Mouse (Mus musculus) spleen, adult 2 months (tissue): ENCODE measurements around the gene Cds2. TPM values are rescaled to one million over a fixed set of nuclear protein-coding genes. Genes with fewer than 3 reads are reported as not detected.

ENCODE experiments used
- DNase-seq, 2 experiments: peaks; one replicate each; pipeline versions ENCODE4 v3.0.0 to v3.0.0-alpha.2; 2012 to 2021; ENCODE audit warnings: low spot score in 2 of 2, low read depth in 1 of 2
- H3K27ac ChIP-seq: fragments of 200-500 bp; 2 replicates; pipeline ENCODE4 v1.5.1; 2012; ENCODE audit warnings: low read length, inconsistent platforms; ENCODE audit not compliant: insufficient read depth
- H3K27me3 ChIP-seq: fragments of 200-500 bp; 2 replicates; pipeline ENCODE4 v1.6.1; 2012; ENCODE audit warnings: mild to moderate bottlenecking, moderate library complexity, low read length, inconsistent platforms; ENCODE audit not compliant: control insufficient read depth, insufficient read depth
- H3K36me3 ChIP-seq: fragments of 200-500 bp; 2 replicates; pipeline ENCODE4 v1.6.1; 2012; ENCODE audit warnings: mild to moderate bottlenecking, low read length, inconsistent platforms; ENCODE audit not compliant: control insufficient read depth, insufficient read depth
- H3K4me1 ChIP-seq: fragments of 200-500 bp; 2 replicates; pipeline ENCODE4 v1.6.1; 2011; ENCODE audit warnings: inconsistent platforms; ENCODE audit not compliant: control insufficient read depth, insufficient read depth, insufficient read length
- H3K4me3 ChIP-seq: fragments of 200-500 bp; 2 replicates; pipeline ENCODE4 v1.5.1; 2011; ENCODE audit warnings: mild to moderate bottlenecking, inconsistent platforms; ENCODE audit not compliant: insufficient read depth, insufficient read length; ENCODE audit errors: extremely low read depth
- CTCF ChIP-seq: fragments of 200-500 bp; IDR thresholded peaks from 2 replicates; pipeline ENCODE4 v1.5.1; 2011; ENCODE audit warnings: mild to moderate bottlenecking, inconsistent platforms; ENCODE audit not compliant: insufficient read depth, insufficient read length, insufficient replicate concordance; ENCODE audit errors: extremely low read depth
- POLR2A ChIP-seq: fragments of 200-500 bp; IDR thresholded peaks from 2 replicates; pipeline ENCODE4 v1.6.1; 2011; ENCODE audit warnings: low read depth, low read length, inconsistent platforms
- WGBS: fragments of 180-500 bp; shearing (Covaris S2); methylation state at CpG from one replicate; pipeline ENCODE4 v1.1.7; 2018; 5-methylcytosine and 5-hydroxymethylcytosine counted together
- polyA plus RNA-seq: library from polyadenylated mRNA; depleted of rRNA; stranded (reverse); fragments of >200 nt; gene quantifications from 2 replicates; pipeline ENCODE4 v1.2.3, GENCODE M21; 2012

The Cds2 gene
- polyA plus RNA-seq, 1 experiment = 34.8 TPM

DNA sequence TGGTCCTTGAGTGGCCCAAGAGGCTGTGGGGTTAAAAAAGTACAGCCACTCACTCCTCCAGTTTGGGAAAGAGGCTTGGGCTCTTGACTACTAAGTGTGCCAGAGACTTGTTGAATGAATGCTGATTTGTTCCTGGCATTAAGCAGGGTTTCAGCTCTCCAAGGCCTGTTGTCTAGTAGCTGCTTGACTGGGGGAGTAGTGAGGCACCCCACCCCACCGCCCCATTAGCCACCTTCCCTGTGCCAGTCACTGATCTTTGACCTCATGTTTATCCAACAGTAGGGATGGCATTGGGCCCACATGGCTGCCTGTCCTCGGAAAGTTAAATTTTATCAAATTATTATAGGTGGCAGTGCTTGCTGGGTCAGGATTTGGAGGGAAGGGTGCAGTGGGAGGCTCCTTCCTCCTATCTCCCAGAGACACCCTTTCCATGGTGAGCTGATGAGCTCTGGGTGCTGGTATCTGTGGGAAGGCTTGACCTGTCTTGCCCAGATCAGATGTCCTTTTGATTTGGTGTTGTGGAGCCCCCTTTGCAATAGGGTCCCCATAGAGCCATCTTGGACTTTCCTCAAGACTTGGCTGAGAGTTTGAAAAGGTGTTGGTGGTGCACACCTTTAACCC lies 7.5 kb downstream of the Cds2 start:
- Histone ChIP-seq H3K27me3 (no peaks in the 10 kb centered on the region), H3K4me3 (no peak overlapping the region), H3K27ac (no peak overlapping the region), H3K4me1 (peaks cover 11% of the 10 kb centered on the region; the same call in 1 of the 2 replicates), H3K36me3 (no peaks in the 10 kb centered on the region)
- DNase-seq = no peak
- 86% methylated on average over 2 of the region's 2 CpGs for WGBS
- TF ChIP-seq POLR2A = no peak
- TF ChIP-seq CTCF = no peak

DNA sequence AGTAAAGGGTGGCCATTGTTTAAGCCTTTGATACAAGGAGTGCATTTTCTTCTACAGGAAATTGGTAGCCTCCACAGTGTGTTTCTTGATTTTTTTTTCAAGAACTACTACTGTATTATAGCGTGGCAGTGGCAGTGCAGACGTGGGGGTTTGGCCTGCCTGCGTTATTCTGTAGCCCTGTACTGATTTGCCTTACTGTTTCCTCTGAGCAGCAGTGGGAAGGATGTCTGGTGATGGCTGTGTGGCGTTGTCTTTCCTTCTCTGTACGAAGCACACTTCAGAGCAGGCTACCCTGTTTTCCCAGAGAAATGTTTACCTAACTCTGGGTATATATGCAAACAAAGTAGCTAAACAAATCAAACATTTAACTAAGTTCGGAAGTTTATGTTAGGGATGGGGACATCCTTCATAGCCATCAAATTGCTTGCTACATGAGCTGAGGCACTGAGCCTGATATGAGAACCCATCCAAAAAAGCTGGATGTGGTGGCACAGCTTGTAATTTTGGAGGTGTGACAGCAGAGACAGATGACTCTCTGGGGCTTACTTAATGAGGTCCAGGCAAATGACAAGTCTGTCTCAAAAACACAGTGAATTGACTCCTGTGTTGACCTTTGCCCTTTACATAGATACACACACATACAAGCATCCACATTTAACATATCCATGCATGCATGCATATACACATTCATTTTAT lies 9.9 kb downstream of the Cds2 start:
- no peak for DNase-seq
- Histone ChIP-seq H3K27ac (no peak overlapping the region), H3K4me1 (peaks cover 8% of the 10 kb centered on the region; the same call in 1 of the 2 replicates), H3K4me3 (no peak overlapping the region), H3K27me3 (no peaks in the 10 kb centered on the region), H3K36me3 (no peaks in the 10 kb centered on the region)
- no peak for TF ChIP-seq CTCF
- TF ChIP-seq POLR2A = no peak
- 57% methylated on average over 6 of the region's 6 CpGs for WGBS

DNA sequence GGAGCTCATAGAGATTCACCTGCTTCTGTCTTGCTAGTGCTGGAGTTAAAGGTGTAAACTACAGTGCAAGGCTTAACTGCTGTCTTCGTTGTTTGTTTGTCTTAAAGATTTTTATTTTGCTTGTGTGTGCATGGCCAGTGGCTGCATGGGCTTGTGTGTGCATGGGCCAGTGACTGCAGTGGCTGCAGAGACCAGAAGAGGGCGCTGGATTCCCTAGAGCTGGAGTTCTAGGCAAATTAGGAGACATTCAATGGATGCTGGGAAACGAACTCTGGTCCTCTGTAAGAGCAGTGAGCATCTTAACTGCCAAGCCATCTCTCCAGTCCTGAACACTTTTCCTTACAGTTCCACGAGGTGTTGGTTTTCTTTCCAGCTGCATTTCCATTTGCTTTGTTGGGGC lies 12.6 kb downstream of the Cds2 start:
- 82% methylated on average over 4 of the region's 4 CpGs for WGBS
- H3K36me3 ChIP-seq = no peaks in the 10 kb centered on the region
- H3K27me3 ChIP-seq = no peaks in the 10 kb centered on the region
- DNase-seq = no peak
- no peak overlapping the region for H3K27ac ChIP-seq
- H3K4me3 ChIP-seq = no peak overlapping the region
- peaks cover 12% of the 10 kb centered on the region; the same call in 1 of the 2 replicates for H3K4me1 ChIP-seq
- TF ChIP-seq CTCF (no peak), POLR2A (no peak)

DNA sequence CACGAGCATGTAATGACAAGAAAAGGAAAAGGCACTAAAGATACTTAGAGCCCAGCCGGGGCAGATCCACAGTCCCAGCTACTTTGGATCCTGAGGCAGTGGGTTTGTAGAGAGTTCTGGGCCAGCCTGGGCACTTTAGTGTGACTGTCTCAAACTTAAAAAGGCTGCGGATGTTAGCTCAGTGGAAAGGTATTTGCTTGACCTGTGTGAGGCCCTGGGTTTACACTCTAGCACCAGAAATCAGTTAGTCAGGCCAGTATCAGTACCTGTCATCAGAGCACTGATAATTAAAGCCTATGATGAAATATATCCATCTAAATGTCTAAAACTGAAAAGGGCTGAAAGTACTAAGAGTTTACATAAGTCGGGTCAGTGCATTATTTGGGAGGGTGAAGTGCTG lies 13.3 kb downstream of the Cds2 start:
- WGBS = 70% methylated on average over 4 of the region's 4 CpGs
- peaks cover 2% of the 10 kb centered on the region; the same call in 1 of the 2 replicates for H3K36me3 ChIP-seq
- no peak for DNase-seq
- H3K27me3 ChIP-seq = no peaks in the 10 kb centered on the region
- no peak overlapping the region for H3K27ac ChIP-seq
- TF ChIP-seq CTCF (no peak), POLR2A (no peak)
- H3K4me1 ChIP-seq = peaks cover 12% of the 10 kb centered on the region; the same call in 1 of the 2 replicates
- no peak overlapping the region for H3K4me3 ChIP-seq

DNA sequence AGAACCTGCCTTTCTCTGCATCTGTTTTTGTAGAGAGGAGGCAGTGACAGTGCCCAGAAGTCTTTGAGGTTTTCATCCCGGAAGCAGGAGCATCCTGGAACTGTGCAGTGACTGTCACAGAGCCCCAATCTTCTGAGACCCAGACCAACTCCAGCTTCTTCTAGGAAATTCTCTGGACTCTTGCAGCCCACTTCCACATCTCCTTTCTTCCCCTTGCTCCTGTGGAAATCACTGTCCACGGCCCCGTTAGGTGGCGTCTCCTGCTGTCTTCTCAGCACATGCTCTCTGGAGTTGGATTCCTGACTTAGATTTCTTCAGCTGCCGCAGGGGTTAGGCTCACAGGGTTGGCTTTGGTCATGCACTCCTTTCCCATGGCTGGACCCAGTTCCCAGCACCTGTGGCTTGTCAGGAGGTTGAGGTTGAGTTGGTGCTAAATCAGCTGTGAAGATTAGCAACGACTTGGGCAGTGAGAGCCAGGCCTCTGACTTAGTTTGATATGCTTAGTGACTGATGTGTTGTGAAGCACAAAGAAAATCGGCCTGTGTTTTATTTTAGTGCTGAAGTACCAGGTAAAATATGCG lies 15.4 kb downstream of the Cds2 start:
- Histone ChIP-seq H3K4me3 (no peak overlapping the region), H3K4me1 (peaks cover 23% of the 10 kb centered on the region; the same call in 1 of the 2 replicates), H3K36me3 (peaks cover 2% of the 10 kb centered on the region; the same call in 1 of the 2 replicates), H3K27me3 (no peaks in the 10 kb centered on the region), H3K27ac (no peak overlapping the region)
- TF ChIP-seq CTCF (no peak), POLR2A (no peak)
- WGBS = 55% methylated on average over 8 of the region's 8 CpGs
- no peak for DNase-seq

DNA sequence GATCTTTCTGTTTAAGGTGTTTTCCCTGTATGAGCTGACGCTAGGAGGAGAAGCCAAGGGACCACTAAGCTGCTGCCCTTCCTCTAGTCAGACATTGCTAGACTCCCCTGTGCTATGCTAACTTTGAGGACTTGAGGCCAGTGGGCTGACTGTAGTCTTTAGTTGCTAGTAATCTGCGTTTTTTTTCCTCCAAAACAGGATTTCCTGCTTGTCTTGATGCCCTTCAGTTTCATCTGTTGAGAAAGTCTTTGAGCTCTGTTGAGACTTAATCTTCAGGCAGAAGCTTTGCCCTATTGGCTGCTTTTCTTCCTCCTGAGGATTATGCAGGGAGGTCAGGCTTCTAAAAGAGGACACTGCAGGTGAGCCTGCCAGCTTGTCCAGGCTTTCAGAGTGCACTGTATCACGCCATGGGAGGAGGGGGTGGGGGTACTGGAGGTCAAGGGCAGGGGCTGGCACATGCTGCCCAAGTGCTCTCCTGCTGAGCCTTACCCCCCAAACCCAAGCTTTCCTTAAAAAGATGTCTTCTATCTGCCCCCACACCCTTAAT lies 16.5 kb downstream of the Cds2 start:
- 38% methylated on average over 3 of the region's 3 CpGs for WGBS
- TF ChIP-seq CTCF (no peak), POLR2A (no peak)
- peak overlapping the region; percentile 21; the same call in 1 of the 2 replicates for H3K27ac ChIP-seq
- peaks cover 2% of the 10 kb centered on the region; the same call in 1 of the 2 replicates for H3K36me3 ChIP-seq
- peaks cover 32% of the 10 kb centered on the region; the same call in 1 of the 2 replicates for H3K4me1 ChIP-seq
- no peak overlapping the region for H3K4me3 ChIP-seq
- H3K27me3 ChIP-seq = no peaks in the 10 kb centered on the region
- DNase-seq = no peak
